Mouse (Mus musculus) erythroid progenitor cell, adult 5-6 weeks (primary cell): ENCODE results near the gene Fbxw10. TPM values are rescaled to one million over a fixed set of nuclear protein-coding genes. Genes with fewer than 3 reads are reported as not detected.

Source experiments
- ATAC-seq: replicated peaks from 2 replicates; pipeline ENCODE4 v1.8.0; 2016; ENCODE audit warnings: moderate number of reproducible peaks, mild to moderate bottlenecking, moderate TSS enrichment, inconsistent platforms; ENCODE audit not compliant: poor library complexity, low FRiP score, severe bottlenecking
- total RNA-seq, 2 experiments: library from RNA; stranded (forward) in 1 of 2; stranded (reverse) in 1 of 2; fragments of 150-400 nt in 1 of 2; fragments of 186-747, 209-891 nt in 1 of 2; gene quantifications; 2 replicates each; pipeline versions ENCODE4 v1.2.3 to v1.2.4; 2015 to 2017; ENCODE audit warnings: low replicate concordance in 2 of 2

Gene Fbxw10
- total RNA-seq (2015; ENCODE audit: low replicate concordance), result 0.72 TPM in 1 of 2 replicates, not detected in the other
- 0.13 TPM in 1 of 2 replicates, not detected in the other for total RNA-seq (2017; ENCODE audit: low replicate concordance)

DNA sequence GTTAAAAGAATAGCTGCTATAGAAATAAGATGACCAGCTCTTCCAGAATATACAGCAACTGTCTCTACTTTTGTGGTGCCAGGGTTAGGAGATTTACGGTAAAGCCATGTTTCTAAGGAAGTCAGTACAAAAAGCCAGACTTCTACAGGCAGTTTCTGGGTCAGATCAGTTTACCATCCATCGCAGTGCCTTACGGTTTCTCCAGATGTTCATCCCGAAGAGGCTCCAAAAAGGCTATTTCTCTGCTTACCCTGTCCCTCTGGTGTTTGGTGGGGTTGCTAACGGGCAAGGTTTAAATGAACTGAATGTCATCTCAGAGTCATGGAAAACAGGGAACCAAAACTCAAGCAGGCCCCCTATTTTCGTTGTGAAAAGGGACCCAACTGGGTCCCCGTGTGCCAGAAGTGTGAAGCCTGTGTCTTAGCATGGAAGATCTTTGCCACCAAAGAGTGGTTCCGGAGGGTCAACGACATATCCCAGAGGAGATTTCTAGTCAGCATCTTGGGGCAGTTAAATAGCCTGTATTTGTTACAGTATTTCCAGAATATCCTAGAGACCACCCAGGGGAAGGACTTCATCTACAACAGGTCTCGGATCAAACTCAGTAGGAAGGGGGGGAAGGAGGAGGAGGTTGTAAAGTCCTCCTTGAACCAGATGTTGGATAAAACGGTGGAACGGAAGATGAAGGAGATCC is at the start of gene Fbxw10:
TSS of gene Fbxw10 (plus strand) at position 109 of the 694 bp plus-strand sequence.
- ATAC-seq, result no peak

GRCm38 (mm10) chr11:62804119-62804518 is 42.8 kb upstream of the Fbxw10 start:
- ATAC-seq, result no peak

- no peak for ATAC-seq
Observed at GRCm38 (mm10) chr11:62807965-62808364, 38.9 kb upstream of the Fbxw10 start.

GRCm38 (mm10) chr11:62809201-62809600 is 37.7 kb upstream of the Fbxw10 start:
- ATAC-seq, result 0 out of 2 replicates have a peak, but pooled peaks have one; percentile 34

- ATAC-seq, result no peak
Observed at GRCm38 (mm10) chr11:62812268-62812667, 34.6 kb upstream of the Fbxw10 start.

- ATAC-seq, result no peak
Observed at GRCm38 (mm10) chr11:62813497-62813896, 33.4 kb upstream of the Fbxw10 start.

- no peak for ATAC-seq
Observed at GRCm38 (mm10) chr11:62813970-62814624, 32.8 kb upstream of the Fbxw10 start.

- no peak for ATAC-seq
Observed at GRCm38 (mm10) chr11:62814625-62815024, 32.2 kb upstream of the Fbxw10 start.

DNA sequence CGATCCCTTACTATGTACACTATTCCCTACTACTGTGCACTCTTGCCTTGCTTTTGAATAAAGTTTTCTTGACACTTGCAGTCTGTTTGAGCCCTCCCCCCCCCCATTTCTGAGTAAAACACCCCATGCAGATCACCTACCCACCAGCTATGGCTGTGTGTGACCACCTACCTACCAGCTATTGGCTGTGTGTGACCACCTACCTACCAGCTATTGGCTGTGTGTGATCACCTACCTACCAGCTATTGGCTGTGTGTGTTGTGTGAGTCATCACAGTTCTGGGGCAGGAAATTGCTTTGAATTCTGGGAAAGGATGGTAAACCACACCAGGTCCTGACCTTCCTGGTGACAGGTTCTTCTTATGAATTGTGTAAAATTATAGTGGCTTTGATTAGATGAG is 31.4 kb upstream of the Fbxw10 start:
- ATAC-seq, result no peak

- no peak for ATAC-seq
Observed at GRCm38 (mm10) chr11:62816591-62816990, 30.3 kb upstream of the Fbxw10 start.

- ATAC-seq, result no peak
Observed at GRCm38 (mm10) chr11:62819059-62819686, 27.7 kb upstream of the Fbxw10 start.

DNA sequence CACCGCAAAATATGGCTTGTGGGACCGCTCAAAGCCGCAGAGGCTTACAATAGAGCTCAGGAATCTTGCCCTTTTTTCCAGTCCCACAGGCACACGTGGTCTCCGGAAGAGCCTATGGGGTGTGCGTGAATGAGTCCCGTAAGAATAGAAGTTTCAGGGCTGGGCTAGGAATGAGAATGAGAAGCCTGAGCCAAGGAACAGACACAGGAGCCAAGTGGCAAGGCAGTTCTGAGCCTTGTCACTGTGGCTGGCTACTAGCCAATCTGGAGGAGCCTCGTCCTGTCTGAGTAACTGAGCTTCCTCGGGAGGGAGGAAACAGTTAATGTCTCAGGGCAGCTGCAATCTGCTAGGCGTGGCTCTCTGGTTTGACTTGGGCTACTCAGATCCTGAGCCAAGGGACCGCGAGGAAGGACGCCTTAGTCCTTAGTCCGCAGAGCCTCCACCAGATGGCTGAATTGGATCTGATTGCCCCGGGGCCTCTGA is 26.8 kb upstream of the Fbxw10 start, which contains the start of gene Trim16:
TSS of gene Trim16 (plus strand) at position 173 of the 483 bp plus-strand sequence.
- peak; percentile 68 for ATAC-seq

DNA sequence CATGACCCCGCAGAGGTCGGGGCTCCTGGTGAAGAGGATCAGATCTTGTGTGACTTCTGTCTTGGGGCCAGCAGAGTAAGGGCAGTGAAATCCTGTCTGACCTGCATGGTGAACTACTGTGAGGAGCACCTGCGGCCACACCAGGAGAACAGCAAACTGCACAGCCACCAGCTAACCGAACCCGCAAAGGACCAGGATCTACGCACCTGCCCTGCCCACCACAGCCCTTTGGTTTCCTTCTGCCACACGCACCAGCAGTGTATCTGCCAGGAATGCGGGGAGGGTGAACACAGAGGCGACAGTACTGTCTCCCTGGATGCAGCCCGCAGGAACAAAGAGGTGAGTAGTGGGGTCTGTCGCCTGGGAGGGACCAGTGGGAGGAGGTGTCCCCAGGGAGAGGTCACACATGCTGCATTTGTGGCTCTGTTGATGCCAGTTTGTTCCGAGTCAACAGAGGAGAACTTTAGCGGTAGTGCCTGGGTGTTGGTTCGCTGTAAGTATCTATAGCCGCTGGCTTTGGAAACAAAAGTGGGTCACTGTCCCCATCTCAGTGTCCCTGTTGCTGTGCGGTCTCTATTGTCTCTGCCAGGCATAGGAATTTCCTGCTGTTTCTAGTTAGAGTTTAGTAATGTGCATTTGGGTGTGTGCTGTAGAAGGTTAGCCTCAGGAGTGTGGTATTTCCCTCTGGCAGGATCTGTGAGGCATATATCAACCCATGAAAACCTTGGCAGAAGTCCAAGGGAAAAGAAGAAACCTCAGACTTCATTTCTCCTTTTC is 26.0 kb upstream of the Fbxw10 start:
- no peak for ATAC-seq

DNA sequence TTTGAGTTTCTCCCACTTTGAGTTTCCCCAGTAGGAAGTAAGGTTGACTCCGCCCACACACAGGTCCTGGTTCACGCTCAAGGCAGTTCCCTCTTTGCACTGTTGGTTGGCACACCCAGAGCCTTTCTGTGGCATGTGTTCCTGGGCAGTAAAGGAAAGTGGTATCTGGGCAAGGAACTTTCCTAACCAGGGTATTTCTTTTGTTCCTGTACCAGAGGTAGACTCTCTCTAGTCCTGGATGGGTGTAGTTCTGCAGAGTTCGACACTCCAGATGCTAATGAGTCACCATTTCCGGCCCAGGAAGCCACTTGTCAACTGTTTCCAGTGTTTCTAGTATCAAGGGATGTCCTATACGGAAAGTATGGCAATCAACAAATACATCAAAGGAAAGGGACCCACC is 25.0 kb upstream of the Fbxw10 start:
- ATAC-seq, result no peak

DNA sequence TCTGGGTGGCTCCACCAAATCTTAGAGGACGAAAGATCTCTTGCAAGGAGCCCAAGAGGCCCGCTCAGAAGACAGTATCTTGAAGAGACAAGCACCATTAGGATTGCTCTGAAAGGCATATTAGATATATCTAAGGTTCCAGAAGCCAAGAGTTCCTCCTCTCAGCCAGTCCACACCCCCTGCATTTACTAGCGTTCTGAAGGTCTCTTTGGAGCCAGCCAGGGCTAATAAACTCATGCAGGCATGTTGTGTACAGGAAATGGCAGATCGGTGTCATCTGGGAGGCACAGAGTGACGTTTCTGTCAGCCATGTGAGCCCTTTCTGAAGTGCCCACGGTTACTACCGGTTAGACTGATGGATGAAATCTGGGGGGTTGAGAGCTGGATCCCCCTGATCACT is 22.7 kb upstream of the Fbxw10 start:
- ATAC-seq, result no peak

DNA sequence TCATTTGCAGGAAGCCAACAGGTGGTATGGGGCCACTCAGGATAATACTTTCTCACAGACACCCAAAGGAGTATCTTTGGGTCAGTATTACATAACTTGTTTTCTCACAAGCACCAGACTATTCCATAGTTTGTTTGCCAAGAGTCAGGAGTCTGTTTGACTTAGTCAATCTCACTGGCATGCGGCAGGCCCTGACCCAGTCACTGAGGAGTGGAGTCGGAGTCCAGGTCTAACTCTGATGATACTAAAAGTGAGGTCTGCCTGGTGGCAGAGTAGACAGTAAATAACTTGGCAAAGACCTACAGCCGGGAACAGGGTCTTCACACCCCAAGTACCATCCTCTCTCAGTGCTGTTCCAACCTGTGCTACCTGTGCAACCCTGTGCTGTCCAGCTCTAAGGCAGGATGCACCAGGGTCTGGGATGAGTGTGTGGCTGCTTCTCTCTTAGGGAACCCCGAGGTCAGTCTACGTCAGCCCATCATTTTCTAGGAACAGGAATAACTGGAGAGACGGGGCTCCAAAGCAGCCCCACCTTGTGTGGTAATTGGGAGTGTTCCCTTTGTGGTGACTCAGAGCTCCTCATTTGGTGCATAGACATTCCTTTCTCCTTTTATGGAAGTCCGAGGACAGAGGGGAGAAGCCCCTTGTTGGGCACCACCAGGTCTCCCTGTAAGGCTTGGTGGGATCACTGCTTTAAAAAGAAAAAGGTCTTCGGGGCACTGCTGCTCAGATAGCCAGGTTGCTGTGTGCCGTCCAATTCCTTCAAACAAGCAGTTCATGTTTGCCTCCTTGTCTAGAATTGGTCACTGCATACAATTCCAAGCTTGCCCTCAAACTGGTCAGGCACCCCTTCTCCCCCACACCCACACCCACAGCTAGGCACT is 21.4 kb upstream of the Fbxw10 start:
- ATAC-seq, result no peak

DNA sequence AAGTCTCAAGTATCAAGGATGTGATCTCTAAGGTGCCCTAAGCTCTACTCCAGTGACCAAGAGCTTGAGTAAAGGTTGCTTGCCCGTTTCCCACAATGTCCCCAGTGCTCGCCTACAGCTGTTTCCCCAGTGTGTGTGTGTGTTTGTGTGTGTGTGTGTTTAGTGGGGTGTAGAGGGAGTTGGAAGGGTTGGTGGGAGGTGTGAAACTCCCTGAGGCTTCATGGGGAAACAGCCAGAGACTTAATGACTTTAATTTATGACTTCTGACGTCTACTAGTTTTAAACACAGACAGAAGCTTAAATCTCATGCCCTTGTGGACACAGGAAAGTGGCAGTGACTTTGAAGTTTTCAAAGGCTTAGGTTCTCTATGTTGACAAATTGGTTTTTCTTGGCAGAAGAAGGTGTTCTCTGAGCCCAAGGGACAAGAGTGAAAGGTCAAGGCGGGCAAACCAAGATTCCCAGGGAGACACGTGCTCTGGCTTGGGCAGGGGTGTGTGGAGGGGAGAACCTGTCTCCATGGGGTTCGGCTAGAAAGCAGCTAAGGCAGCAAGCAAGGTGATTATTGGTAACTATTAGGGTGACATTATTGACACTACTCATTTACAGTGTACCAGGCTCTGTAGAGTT is 20.6 kb upstream of the Fbxw10 start:
- no peak for ATAC-seq

- no peak for ATAC-seq
Observed at GRCm38 (mm10) chr11:62827135-62827534, 19.7 kb upstream of the Fbxw10 start.
